Mouse (Mus musculus) lung, embryonic 15.5 days (tissue): Measurements from ENCODE around the gene Fam155a. TPM values are rescaled to one million over a fixed set of nuclear protein-coding genes. Genes with fewer than 3 reads are reported as not detected.
A peak's percentile ranks its signal among the peaks of the same experiment; 100 is the strongest.
"Not testable (repeated sequence)": the region's sequence is repeated elsewhere in the genome, so short reads cannot be mapped to it uniquely, and the experiment has no call there.

Experiments used
- ATAC-seq: fragments of 200-750 bp; cut with Nextera tagmentation; 2 replicates; pipeline ENCODE4 v1.8.0; 2017; ENCODE audit warnings: moderate number of reproducible peaks, borderline replicate concordance; ENCODE audit not compliant: low FRiP score, low TSS enrichment; ENCODE audit errors: extremely low read depth
- H3K27ac ChIP-seq: fragments of 300-500 bp; sonication (generic); 2 replicates; pipeline ENCODE4 v1.5.1; 2015; ENCODE audit warnings: moderate library complexity, mild to moderate bottlenecking, inconsistent platforms
- H3K27me3 ChIP-seq: fragments of 300-500 bp; sonication (generic); 2 replicates; pipeline ENCODE4 v1.6.1; 2015; ENCODE audit warnings: inconsistent platforms
- H3K36me3 ChIP-seq: fragments of 300-500 bp; sonication (generic); 2 replicates; pipeline ENCODE4 v1.6.1; 2015; ENCODE audit warnings: inconsistent platforms
- H3K4me1 ChIP-seq: fragments of 300-500 bp; sonication (generic); 2 replicates; pipeline ENCODE4 v1.6.1; 2015; ENCODE audit warnings: inconsistent platforms
- H3K4me2 ChIP-seq: fragments of 300-500 bp; sonication (generic); 2 replicates; pipeline ENCODE4 v1.6.1; 2015; ENCODE audit warnings: inconsistent platforms, mild to moderate bottlenecking, moderate library complexity
- H3K4me3 ChIP-seq: fragments of 300-500 bp; sonication (generic); 2 replicates; pipeline ENCODE4 v1.5.1; 2015; ENCODE audit warnings: mild to moderate bottlenecking, inconsistent platforms
- H3K9ac ChIP-seq: fragments of 300-500 bp; sonication (generic); 2 replicates; pipeline ENCODE4 v1.6.1; 2015; ENCODE audit warnings: inconsistent platforms
- H3K9me3 ChIP-seq: fragments of 300-500 bp; sonication (generic); 2 replicates; pipeline ENCODE4 v1.6.1; 2016; ENCODE audit warnings: inconsistent platforms
- WGBS: fragments of 180-500 bp; shearing (Covaris S2); methylation state at CpG from one replicate; pipeline ENCODE4 v1.1.7; 2015; 5-methylcytosine and 5-hydroxymethylcytosine counted together
- polyA plus RNA-seq: library from polyadenylated mRNA; unstranded; fragments of >200 nt; fragmentation: Nextera tagmentation; extraction: Ambion mirVana; gene quantifications from 2 replicates; pipeline ENCODE4 v1.2.1, GENCODE M21; 2015

Gene Fam155a
- polyA plus RNA-seq, 1 experiment from 2014 or later: 0.15 TPM

DNA sequence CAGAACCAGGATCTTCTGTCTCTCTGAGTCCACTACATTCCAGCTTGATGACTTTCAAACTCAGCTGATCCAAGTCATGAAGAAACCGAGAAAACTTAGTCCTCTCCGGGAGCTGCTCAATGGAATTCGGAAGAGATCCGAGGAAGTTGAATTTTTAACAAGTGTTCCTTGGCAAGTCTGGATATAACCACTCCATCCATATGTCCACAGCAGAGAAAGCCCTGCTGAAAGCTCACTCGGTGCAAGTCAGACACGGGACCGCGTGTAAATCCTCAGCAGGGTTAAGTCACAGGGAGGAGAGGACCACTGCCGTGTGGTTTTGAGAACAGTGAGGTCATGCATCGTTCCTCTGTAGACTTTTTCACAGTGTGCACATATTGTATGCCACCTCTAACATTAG, 5.9 kb upstream of the Fam155a start:
- no peak for ATAC-seq
- Histone ChIP-seq H3K4me2 (no peak overlapping the region), H3K4me3 (no peak overlapping the region), H3K27me3 (peaks cover 25% of the 10 kb centered on the region), H3K4me1 (0 out of 2 replicates have a peak, but pooled peaks cover 2% of the 10 kb centered on the region), H3K9ac (no peak overlapping the region), H3K27ac (no peak overlapping the region), H3K9me3 (no peaks in the 10 kb centered on the region), H3K36me3 (no peaks in the 10 kb centered on the region)
- WGBS: 81% methylated on average over 10 of the region's 10 CpGs

GRCm38 (mm10) chr8:9772519-9772840, 1.5 kb upstream of the Fam155a start:
- Histone ChIP-seq H3K36me3 (no peaks in the 10 kb centered on the region), H3K4me3 (peak overlapping the region; percentile 41; the same call in 1 of the 2 replicates), H3K27me3 (peaks cover 52% of the 10 kb centered on the region), H3K4me2 (peak overlapping the region; percentile 79), H3K27ac (no peak overlapping the region), H3K4me1 (peaks cover 14% of the 10 kb centered on the region), H3K9me3 (no peaks in the 10 kb centered on the region), H3K9ac (no peak overlapping the region)
- WGBS: 7% methylated on average over 6 of the region's 6 CpGs
- no peak for ATAC-seq

DNA sequence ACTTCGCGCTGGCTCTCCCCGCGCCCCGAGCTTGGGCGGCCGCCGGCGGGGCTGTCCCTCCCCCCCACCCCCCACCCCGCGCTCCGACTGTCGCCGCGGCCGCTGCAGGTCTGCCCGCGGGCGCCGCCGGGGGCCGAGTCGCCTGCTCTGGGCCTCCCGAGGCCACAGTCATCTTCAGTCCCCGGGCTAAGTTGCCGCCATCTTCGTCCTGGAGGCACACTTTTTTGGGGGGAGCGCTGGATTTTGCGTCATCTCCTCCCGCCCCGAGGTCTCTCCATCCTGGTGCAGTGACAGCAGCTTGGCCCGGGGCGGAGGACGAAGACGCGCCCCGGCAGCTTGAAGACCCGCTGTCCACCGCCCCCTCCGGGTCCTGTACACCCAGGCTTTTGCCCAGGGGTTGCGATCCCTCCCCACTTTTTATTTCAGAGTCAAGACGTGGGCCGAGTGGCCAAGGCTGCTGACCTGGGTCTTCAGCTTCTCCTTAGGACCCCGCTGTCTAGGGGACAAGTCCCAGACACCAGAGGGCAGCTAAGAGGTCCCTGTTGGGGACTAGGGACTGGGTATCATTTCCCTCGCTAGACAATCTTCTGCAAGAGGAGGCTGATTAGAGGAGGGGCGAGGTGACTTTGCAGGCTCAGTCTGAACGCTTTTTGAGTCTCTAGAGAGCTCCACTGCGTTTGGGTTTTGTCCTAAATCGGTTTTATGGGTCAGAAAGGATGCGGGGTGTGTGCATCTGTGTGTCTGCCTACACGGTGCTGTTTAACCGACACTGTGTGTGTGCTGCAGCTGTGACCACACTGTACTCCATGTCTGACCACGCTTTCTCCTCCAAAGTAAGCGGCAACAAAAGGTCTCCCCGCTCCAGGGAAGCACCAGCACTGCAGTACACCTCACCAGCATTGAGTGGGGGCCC, 901 bp upstream of the Fam155a start:
- peak; percentile 23; the same call in 1 of the 2 replicates for ATAC-seq
- no peaks in the 10 kb centered on the region for H3K9me3 ChIP-seq
- peaks cover 52% of the 10 kb centered on the region for H3K27me3 ChIP-seq
- no peak overlapping the region for H3K9ac ChIP-seq
- under 1% methylated on average over 48 of the region's 55 CpGs for WGBS
- peaks cover 14% of the 10 kb centered on the region for H3K4me1 ChIP-seq
- no peaks in the 10 kb centered on the region for H3K36me3 ChIP-seq
- peak overlapping the region; percentile 41 for H3K4me3 ChIP-seq
- no peak overlapping the region for H3K27ac ChIP-seq
- peak overlapping the region; percentile 79 for H3K4me2 ChIP-seq

GRCm38 (mm10) chr8:9770261-9770998, 531 bp downstream of the Fam155a start:
- Histone ChIP-seq H3K4me1 (peaks cover 14% of the 10 kb centered on the region), H3K4me2 (peak overlapping the region; percentile 79), H3K4me3 (peak overlapping the region; percentile 41), H3K27ac (no peak overlapping the region), H3K36me3 (no peaks in the 10 kb centered on the region), H3K9me3 (no peaks in the 10 kb centered on the region), H3K27me3 (peaks cover 52% of the 10 kb centered on the region), H3K9ac (no peak overlapping the region)
- no peak for ATAC-seq
- 1% methylated on average over 46 of the region's 48 CpGs for WGBS

- Histone ChIP-seq H3K9me3 (no peaks in the 10 kb centered on the region), H3K27me3 (peaks cover 46% of the 10 kb centered on the region), H3K4me2 (no peak overlapping the region), H3K4me1 (peaks cover 14% of the 10 kb centered on the region), H3K36me3 (no peaks in the 10 kb centered on the region), H3K9ac (no peak overlapping the region), H3K4me3 (no peak overlapping the region), H3K27ac (no peak overlapping the region)
- no peak; the same call in 1 of the 2 replicates for ATAC-seq
- 22% methylated on average over 6 of the region's 6 CpGs for WGBS
Measured at GRCm38 (mm10) chr8:9769061-9769460, 1.9 kb downstream of the Fam155a start.

- H3K9ac ChIP-seq: no peak overlapping the region
- ATAC-seq: no peak
- no peaks in the 10 kb centered on the region for H3K36me3 ChIP-seq
- H3K27ac ChIP-seq: no peak overlapping the region
- no peaks in the 10 kb centered on the region for H3K27me3 ChIP-seq
- H3K4me3 ChIP-seq: no peak overlapping the region
- H3K4me1 ChIP-seq: no peaks in the 10 kb centered on the region
- no peak overlapping the region for H3K4me2 ChIP-seq
- WGBS: 72% methylated on average over 5 of the region's 5 CpGs
- H3K9me3 ChIP-seq: no peaks in the 10 kb centered on the region
Measured at GRCm38 (mm10) chr8:9735169-9735568, 35.8 kb downstream of the Fam155a start.

DNA sequence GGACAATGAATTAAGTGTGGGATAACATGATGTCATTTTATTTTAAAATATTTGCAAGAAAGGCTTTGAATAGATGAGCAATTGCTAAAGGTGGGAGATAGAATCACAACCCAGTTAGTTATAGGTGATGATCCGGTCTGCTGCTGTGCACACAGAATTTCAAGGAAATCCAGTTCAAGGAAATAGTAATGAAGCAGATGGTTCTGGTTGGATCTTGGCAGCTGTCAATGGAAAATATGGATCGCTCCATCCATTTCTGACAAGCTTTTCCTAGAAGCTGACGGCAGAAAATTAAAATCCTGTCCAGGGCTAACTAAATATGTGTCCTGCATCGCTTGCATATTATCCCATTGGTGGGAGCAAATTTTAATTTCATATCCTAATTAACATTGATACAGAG, 61.2 kb downstream of the Fam155a start:
- ATAC-seq: no peak
- H3K9me3 ChIP-seq: no peaks in the 10 kb centered on the region
- no peak overlapping the region for H3K9ac ChIP-seq
- no peak overlapping the region for H3K27ac ChIP-seq
- WGBS: 89% methylated on average over 4 of the region's 4 CpGs
- H3K27me3 ChIP-seq: no peaks in the 10 kb centered on the region
- H3K36me3 ChIP-seq: no peaks in the 10 kb centered on the region
- H3K4me3 ChIP-seq: no peak overlapping the region
- no peak overlapping the region for H3K4me2 ChIP-seq
- H3K4me1 ChIP-seq: no peaks in the 10 kb centered on the region

DNA sequence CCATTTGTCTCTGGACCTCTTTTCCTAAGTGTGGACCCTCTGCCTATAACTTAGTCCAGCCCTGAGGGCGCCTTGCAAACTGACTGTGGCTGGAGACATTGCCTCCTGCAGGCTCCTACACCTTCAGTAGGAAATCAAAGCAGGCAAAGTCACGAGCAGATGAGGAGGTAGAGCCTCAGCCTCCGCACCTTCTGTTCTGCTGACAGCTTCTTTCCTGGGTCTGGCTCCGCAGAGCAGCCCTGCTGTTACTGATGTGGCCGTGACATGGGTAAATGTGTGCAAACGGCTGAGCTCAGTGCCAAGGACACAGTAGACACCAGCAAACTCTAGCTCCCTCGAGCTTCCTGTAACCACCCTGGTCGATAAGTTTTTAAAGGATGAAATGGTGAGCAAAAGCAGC, 63.5 kb downstream of the Fam155a start:
- H3K27me3 ChIP-seq: no peaks in the 10 kb centered on the region
- H3K4me3 ChIP-seq: no peak overlapping the region
- H3K9me3 ChIP-seq: no peaks in the 10 kb centered on the region
- H3K36me3 ChIP-seq: no peaks in the 10 kb centered on the region
- H3K27ac ChIP-seq: no peak overlapping the region
- 53% methylated on average over 8 of the region's 8 CpGs for WGBS
- no peak overlapping the region for H3K4me2 ChIP-seq
- no peak for ATAC-seq
- H3K9ac ChIP-seq: no peak overlapping the region
- no peaks in the 10 kb centered on the region for H3K4me1 ChIP-seq

GRCm38 (mm10) chr8:9694794-9695193, 76.2 kb downstream of the Fam155a start:
- no peak overlapping the region for H3K4me3 ChIP-seq
- no peaks in the 10 kb centered on the region for H3K36me3 ChIP-seq
- H3K4me1 ChIP-seq: no peaks in the 10 kb centered on the region
- no peaks in the 10 kb centered on the region for H3K27me3 ChIP-seq
- 87% methylated on average over 2 of the region's 2 CpGs for WGBS
- H3K4me2 ChIP-seq: no peak overlapping the region
- H3K27ac ChIP-seq: no peak overlapping the region
- no peaks in the 10 kb centered on the region for H3K9me3 ChIP-seq
- ATAC-seq: no peak
- no peak overlapping the region for H3K9ac ChIP-seq

DNA sequence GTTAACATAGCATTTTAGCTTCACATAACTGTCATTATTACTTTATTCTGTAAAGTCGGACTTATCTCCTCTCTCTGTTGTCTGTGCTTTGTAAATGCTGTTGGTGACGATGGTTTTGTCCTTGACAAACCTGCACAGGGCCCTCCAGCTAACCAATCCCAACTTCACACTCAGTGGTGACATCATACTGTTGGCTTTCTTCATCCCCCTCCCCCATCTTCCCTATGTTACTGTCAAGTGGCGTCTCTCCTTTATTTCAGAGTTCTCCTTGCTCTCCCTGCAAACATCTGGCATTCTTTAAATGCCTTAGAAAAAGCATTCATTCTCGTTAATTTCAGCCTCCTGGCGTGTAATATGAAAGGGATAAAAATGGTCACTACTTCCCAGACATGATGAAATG, 78.6 kb downstream of the Fam155a start:
- no peak overlapping the region for H3K4me2 ChIP-seq
- H3K27me3 ChIP-seq: no peaks in the 10 kb centered on the region
- H3K4me3 ChIP-seq: no peak overlapping the region
- no peak overlapping the region for H3K9ac ChIP-seq
- H3K36me3 ChIP-seq: no peaks in the 10 kb centered on the region
- no peaks in the 10 kb centered on the region for H3K4me1 ChIP-seq
- H3K27ac ChIP-seq: no peak overlapping the region
- no peaks in the 10 kb centered on the region for H3K9me3 ChIP-seq
- no peak for ATAC-seq
- 34% methylated on average over 5 of the region's 5 CpGs for WGBS

- H3K27me3 ChIP-seq, H3K36me3 ChIP-seq, H3K9ac ChIP-seq, ATAC-seq, H3K4me3 ChIP-seq, H3K9me3 ChIP-seq, H3K4me1 ChIP-seq, H3K27ac ChIP-seq, H3K4me2 ChIP-seq: not testable (repeated sequence)
- WGBS: 81% methylated on average over 3 of the region's 3 CpGs
Measured at GRCm38 (mm10) chr8:9660014-9660413, 110.9 kb downstream of the Fam155a start.

DNA sequence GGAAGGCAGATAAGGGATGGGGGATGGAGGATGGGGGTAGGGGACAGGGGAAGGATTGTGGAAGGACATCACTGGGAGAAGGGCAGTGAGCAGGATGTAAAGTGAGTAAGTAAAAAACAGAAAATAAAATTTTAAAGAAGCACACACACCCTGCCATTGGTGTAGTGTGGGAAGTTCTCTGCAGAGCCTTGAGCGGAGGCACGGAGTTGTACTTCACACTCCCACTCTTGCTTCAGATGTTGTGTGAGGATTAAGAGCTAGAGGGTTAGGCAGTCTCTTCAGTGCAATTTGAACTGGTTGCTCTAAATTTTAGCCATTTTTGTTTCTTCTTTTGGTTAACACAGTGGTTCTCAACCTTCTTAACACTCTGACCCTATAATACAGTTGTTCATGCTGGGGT, 114.1 kb downstream of the Fam155a start:
- Histone ChIP-seq H3K36me3 (no peaks in the 10 kb centered on the region), H3K9ac (no peak overlapping the region), H3K4me1 (no peaks in the 10 kb centered on the region), H3K9me3 (no peaks in the 10 kb centered on the region), H3K27me3 (no peaks in the 10 kb centered on the region), H3K4me3 (no peak overlapping the region), H3K4me2 (no peak overlapping the region), H3K27ac (no peak overlapping the region)
- ATAC-seq: no peak
- 87% methylated on average over 2 of the region's 2 CpGs for WGBS
